Mouse (Mus musculus): Measurements from ENCODE around the gene Hmgxb4. TPM values are rescaled to one million over a fixed set of nuclear protein-coding genes. Genes with fewer than 3 reads are reported as not detected.

Hmgxb4 gene
- polyA plus RNA-seq, 1 experiment from 2014 or later: 37.7 TPM

DNA sequence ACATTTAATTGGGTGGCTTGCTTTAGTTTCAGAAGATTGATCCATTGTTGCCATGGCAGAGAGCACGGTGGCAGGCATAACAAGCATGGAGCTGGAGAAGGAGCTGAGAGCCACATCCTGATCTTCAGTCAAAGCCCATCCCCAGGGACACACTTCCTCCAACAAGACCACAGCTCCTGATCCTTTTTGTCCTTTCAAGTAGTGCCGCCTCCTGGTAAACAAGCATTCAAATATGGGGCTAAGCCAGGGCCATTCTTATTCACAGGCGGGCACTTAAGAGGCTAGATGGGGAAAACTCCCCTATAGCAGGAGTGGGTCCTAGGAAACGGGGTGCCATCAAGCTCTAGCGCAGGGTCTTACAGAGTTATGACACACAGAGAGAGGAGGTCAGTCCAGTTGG is 5.7 kb upstream of the Hmgxb4 start:
- Histone ChIP-seq H3K27me3 (no peaks in the 10 kb centered on the region), H3K4me2 (no peak overlapping the region), H3K9ac (no peak overlapping the region), H3K36me3 (no peaks in the 10 kb centered on the region), H3K4me3 (no peak overlapping the region), H3K4me1 (replicated peaks) (0 out of 2 replicates have a peak, but pooled peaks cover 2% of the 10 kb centered on the region), H3K27ac (replicated peaks) (no peak overlapping the region), H3K9me3 (no peaks in the 10 kb centered on the region)
- ATAC-seq (ENCODE audit: low FRiP score, low read depth): no peak
- WGBS: 86% methylated on average over 5 of the region's 5 CpGs

DNA sequence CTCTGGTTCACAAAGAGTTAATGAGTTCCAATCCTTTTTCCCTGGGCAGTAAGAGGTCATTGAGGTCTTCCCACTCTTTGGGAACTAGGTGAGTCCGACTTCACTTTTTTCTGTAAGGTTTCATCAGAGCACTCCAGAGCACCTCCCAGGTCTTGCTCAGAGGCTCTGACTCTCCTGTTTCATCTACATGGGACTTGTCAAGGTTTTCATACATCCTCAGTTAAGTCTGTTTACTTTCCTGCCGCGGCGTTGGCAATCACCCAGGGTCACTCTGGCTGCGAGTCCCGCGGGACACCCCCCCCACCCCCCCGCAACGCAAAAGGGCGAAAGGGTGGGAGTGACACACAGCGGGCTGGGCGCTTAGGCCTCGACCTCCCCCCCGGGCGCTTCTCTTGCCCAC is 3.1 kb upstream of the Hmgxb4 start:
- H3K9me3 ChIP-seq: no peaks in the 10 kb centered on the region
- no peak for ATAC-seq (ENCODE audit: low FRiP score, low read depth)
- H3K9ac ChIP-seq: no peak overlapping the region
- no peaks in the 10 kb centered on the region for H3K36me3 ChIP-seq
- no peak overlapping the region for H3K27ac ChIP-seq (replicated peaks)
- WGBS: 29% methylated on average over 15 of the region's 15 CpGs
- no peak overlapping the region for H3K4me2 ChIP-seq
- peaks cover 14% of the 10 kb centered on the region for H3K4me1 ChIP-seq (replicated peaks)
- no peak overlapping the region for H3K4me3 ChIP-seq
- H3K27me3 ChIP-seq: no peaks in the 10 kb centered on the region

DNA sequence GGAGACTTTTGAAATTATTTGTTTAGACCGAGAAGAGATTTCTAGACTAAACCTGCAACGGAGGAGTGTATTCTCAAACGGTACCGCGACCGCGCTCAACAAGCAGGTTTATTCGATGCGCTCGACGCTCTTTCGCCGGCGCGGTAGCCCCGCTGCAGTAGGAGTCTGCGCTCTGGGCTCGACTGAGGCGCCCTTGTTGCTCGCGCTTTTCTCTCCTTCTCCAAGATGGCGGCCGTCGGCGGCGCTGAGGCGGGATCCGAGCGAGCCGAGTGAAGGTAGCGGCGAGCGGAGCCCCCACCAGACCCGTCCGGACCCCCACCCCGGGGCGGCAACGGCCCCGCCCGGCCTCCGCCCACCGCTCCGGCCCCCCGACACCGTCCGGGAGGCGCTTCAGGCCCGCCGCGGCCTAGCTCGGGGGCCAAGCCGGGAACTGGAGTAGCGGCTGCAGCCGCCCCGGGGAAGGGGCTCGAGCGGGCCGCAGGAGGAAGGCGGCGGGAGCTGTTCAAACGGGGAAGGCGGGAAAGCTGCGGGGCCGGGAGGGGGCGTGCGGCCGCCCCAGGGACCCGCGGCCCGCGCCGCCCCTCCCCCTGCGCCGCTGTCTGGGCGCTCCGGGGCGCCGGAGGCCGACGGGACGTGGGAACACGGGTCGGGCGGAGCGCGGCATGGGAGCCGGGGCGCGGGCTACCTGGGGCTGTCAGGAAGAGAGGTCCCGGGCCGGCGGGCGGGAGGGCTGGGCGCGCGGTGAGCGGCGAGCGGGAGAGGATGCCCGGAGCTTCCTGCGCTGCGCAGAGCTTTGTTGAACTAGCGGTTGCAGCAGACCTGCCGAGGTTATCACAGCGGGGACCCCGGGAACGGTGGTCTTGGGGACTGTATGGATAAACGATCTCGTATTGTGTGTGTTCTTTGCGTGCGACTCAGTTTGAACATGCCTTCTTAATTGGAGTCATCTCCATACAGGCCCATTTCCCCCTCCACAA is 607 bp downstream of the Hmgxb4 start:
- Histone ChIP-seq H3K9me3 (no peaks in the 10 kb centered on the region), H3K9ac (peak overlapping the region; percentile 97), H3K4me2 (peak overlapping the region; percentile 68), H3K27ac (replicated peaks) (peak overlapping the region; percentile 96), H3K36me3 (peaks cover 3% of the 10 kb centered on the region), H3K27me3 (no peaks in the 10 kb centered on the region), H3K4me1 (replicated peaks) (peaks cover 14% of the 10 kb centered on the region), H3K4me3 (peak overlapping the region; percentile 87)
- peak; percentile 95 for ATAC-seq (ENCODE audit: low FRiP score, low read depth)
- under 1% methylated on average over 93 of the region's 111 CpGs for whole genome bisulfite sequencing

DNA sequence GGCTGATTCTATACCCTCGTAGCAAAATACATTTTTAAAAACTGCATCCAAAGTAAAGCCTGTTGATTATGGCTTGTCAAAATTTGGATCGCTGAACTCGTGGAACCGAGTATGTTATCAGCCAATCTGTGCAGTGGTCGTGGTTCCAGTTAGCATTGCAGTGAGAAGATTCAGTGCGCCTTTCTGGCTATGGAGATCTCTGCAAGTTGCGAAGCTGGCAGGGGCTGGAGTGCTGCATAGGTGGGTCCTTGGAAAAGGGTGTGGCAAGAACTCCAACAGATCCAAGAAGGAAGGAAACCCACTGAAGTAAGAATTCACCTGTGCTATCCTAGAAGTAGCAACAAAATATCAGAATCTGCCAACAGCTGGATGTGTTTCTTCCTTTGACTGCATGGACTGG is 1.4 kb downstream of the Hmgxb4 start:
- no peaks in the 10 kb centered on the region for H3K9me3 ChIP-seq
- H3K27ac ChIP-seq (replicated peaks): peak overlapping the region; percentile 96
- H3K36me3 ChIP-seq: peaks cover 11% of the 10 kb centered on the region
- H3K4me1 ChIP-seq (replicated peaks): peaks cover 14% of the 10 kb centered on the region
- WGBS: 3% methylated on average over 7 of the region's 7 CpGs
- peak overlapping the region; percentile 97 for H3K9ac ChIP-seq
- no peak for ATAC-seq (ENCODE audit: low FRiP score, low read depth)
- no peaks in the 10 kb centered on the region for H3K27me3 ChIP-seq
- peak overlapping the region; percentile 87 for H3K4me3 ChIP-seq
- H3K4me2 ChIP-seq: peak overlapping the region; percentile 68

DNA sequence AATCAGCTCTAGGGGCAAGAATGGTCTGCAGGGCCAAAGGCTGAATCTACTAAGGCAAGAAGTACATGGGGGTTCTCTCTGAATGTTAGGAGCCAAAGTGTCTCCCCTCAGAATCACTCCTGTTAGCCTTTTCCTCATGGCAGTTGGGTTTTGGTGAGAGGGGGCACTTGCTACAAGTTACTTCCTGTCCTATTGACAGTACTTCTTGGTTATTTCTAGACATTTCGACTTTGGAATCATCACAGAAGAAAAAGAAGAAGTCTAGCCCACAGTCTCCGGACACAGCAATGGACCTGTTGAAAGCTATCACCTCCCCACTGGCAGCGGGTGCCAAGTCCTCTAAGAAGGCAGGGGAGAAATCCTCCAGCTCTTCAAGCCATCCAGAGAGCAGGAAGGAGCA is 7.3 kb downstream of the Hmgxb4 start:
- peaks cover 48% of the 10 kb centered on the region for H3K36me3 ChIP-seq
- WGBS: 96% methylated on average over 3 of the region's 3 CpGs
- no peak overlapping the region for H3K9ac ChIP-seq
- no peaks in the 10 kb centered on the region for H3K27me3 ChIP-seq
- no peaks in the 10 kb centered on the region; the same call in 1 of the 2 replicates for H3K4me1 ChIP-seq (replicated peaks)
- no peak overlapping the region for H3K4me2 ChIP-seq
- no peaks in the 10 kb centered on the region for H3K9me3 ChIP-seq
- ATAC-seq (ENCODE audit: low FRiP score, low read depth): no peak
- H3K4me3 ChIP-seq: no peak overlapping the region
- no peak overlapping the region for H3K27ac ChIP-seq (replicated peaks)

DNA sequence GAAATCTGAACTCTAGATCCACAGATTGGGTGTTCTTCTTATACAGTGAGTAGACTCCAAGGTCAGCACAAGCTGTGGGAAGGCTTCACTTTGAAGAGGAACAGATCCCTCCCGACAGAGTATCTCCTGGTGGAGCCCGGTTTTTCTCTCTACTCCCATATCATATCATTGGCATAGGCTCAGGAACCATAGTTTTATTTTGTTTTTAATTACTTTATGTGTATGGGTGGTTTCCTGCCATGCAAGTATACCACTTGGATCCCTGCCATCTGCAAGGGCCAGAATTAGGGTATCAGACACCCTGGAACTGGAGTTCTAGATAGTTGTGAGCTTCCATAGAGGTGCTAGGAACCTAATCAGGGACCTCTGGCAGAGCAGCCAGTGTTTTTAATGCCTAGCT is 15.7 kb downstream of the Hmgxb4 start:
- H3K4me3 ChIP-seq: no peak overlapping the region
- H3K36me3 ChIP-seq: peaks cover 32% of the 10 kb centered on the region
- WGBS: 93% methylated on average over 2 of the region's 2 CpGs
- no peak overlapping the region for H3K9ac ChIP-seq
- H3K9me3 ChIP-seq: no peaks in the 10 kb centered on the region
- H3K27me3 ChIP-seq: no peaks in the 10 kb centered on the region
- H3K4me1 ChIP-seq (replicated peaks): no peaks in the 10 kb centered on the region
- H3K4me2 ChIP-seq: no peak overlapping the region
- no peak overlapping the region for H3K27ac ChIP-seq (replicated peaks)
- no peak for ATAC-seq (ENCODE audit: low FRiP score, low read depth)

DNA sequence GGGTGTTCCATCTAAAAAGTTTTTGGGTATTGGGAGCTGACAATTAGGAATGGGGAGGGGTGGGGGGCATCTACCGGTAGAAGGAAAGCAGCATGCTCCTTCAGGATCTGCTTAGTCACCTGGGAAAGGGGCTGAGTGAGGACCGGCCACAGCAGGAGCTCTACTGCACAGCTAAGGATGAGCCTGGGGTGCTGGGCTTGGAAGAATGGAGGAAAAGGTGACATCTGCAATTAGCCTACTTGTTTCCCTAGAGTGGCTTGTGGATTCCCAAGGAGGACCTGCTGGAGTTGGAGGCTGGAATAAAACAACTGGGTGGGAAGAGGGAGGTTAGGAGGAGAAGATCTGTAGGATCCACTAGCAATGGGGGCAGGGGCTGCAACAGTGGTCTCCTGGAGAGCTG is 20.4 kb downstream of the Hmgxb4 start:
- no peak overlapping the region for H3K4me3 ChIP-seq
- H3K36me3 ChIP-seq: peaks cover 14% of the 10 kb centered on the region
- WGBS: 52% methylated on average over 2 of the region's 2 CpGs
- no peak overlapping the region for H3K4me2 ChIP-seq
- H3K9ac ChIP-seq: no peak overlapping the region
- no peaks in the 10 kb centered on the region for H3K4me1 ChIP-seq (replicated peaks)
- ATAC-seq (ENCODE audit: low FRiP score, low read depth): no peak
- H3K27ac ChIP-seq (replicated peaks): no peak overlapping the region
- H3K27me3 ChIP-seq: no peaks in the 10 kb centered on the region
- no peaks in the 10 kb centered on the region for H3K9me3 ChIP-seq

DNA sequence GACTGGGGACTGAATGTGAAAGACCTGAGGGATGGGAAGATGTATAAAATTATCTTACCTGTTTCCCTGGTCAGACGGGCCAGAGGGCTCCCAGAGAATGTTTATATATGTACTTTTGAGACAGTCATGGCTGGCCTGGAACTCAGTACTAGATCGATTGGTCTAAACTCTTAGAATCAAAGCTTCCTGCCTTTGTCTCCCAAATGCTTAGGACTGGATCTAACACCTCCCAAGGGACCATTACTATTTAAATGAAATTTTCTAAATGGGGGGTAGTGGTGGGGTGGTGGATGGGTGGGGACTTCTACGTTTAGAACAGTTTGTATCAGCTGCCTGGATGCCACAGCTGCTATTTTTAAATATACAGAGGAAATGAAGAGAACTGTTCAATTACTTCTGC is 20.8 kb downstream of the Hmgxb4 start:
- no peaks in the 10 kb centered on the region for H3K27me3 ChIP-seq
- 87% methylated on average over 3 of the region's 3 CpGs for WGBS
- no peak overlapping the region for H3K9ac ChIP-seq
- no peak overlapping the region for H3K4me2 ChIP-seq
- H3K9me3 ChIP-seq: no peaks in the 10 kb centered on the region
- H3K4me3 ChIP-seq: no peak overlapping the region
- H3K27ac ChIP-seq (replicated peaks): no peak overlapping the region
- ATAC-seq (ENCODE audit: low FRiP score, low read depth): no peak
- no peaks in the 10 kb centered on the region for H3K4me1 ChIP-seq (replicated peaks)
- peaks cover 10% of the 10 kb centered on the region for H3K36me3 ChIP-seq

DNA sequence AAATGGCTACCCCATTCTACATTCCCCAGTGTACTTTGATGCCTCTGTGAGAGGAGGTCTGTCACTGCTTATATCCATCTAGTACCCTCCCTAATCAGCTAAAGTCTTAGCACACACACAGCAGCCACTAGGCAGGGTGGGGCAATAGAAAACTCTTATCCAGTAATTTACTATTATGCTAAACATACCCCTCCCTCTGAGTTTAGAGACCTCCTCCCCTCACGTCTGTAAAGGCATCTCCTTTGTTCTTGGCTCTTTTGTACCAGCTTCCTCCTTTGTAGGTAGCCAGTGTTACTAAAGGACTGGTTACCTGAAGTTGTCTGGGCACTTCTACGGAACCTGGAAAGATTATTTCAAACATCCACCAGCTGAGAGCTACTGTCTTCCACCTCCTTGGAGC is 22.8 kb downstream of the Hmgxb4 start:
- H3K4me1 ChIP-seq (replicated peaks): no peaks in the 10 kb centered on the region

DNA sequence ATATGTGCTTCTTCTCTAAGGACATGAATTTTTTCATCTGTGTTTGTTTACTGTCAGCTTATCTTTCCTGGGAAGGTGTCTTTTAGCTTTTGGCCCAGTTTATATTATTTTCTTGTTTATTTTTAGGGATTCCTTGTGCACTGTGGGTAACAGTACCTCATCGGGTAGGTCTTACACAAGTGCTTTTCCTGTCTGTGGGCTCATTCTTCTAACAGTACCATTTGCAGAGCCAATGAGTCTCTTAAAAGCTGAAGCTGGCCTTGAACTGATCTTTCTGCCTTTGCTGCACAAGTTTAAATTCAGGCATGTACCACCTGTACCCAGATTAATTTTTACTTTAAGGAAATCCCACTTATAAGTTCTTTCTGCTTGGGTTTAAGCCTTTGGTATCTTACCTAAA is 23.3 kb downstream of the Hmgxb4 start:
- no peaks in the 10 kb centered on the region for H3K9me3 ChIP-seq
- no peak for ATAC-seq (ENCODE audit: low FRiP score, low read depth)
- 80% methylated on average over 1 of the region's 1 CpGs for WGBS

More for the DNA sequence above, 22.8 kb downstream of the Hmgxb4 start:
- H3K9ac ChIP-seq: no peak overlapping the region
- no peaks in the 10 kb centered on the region for H3K9me3 ChIP-seq
- H3K4me2 ChIP-seq: no peak overlapping the region
- H3K27ac ChIP-seq (replicated peaks): no peak overlapping the region
- H3K4me3 ChIP-seq: no peak overlapping the region
- ATAC-seq (ENCODE audit: low FRiP score, low read depth): no peak
- WGBS: 47% methylated on average over 2 of the region's 2 CpGs
- no peaks in the 10 kb centered on the region for H3K36me3 ChIP-seq
- no peaks in the 10 kb centered on the region for H3K27me3 ChIP-seq

DNA sequence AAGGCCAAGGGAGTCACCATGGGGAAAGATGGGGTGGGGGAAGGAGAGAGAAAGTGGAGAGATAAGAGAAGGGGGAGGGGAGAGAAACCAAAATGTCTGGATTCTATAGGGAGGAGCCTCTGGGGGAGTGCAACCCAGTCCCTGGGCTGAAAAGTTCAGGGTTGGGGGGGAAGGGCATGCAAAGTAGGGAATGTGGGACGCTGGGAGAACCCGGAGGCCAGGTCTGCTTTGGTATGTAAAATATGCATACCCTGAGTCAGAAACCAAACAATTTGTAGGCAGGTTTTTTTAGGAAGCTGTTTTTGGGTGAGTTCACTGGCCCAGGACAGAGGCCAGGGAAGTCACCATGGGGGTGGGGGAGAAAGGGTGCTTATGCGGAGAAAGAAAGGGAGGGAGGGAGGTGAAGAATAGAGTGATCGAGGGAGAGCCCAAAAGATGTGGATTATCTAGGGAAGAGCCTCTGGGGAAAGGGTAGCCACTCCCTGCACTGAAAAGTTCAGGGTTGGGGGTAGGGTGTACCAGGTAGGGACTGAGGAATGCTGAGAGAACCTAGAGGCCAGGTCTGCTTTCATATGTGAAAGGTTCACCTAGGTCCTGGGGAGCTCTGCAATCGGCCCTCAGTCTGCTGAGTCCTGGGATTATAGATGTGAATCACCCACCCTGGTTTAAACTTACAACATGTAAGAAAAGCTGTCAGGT is 25.3 kb downstream of the Hmgxb4 start:
- Histone ChIP-seq H3K4me2 (no peak overlapping the region), H3K4me3 (no peak overlapping the region), H3K27ac (replicated peaks) (no peak overlapping the region), H3K4me1 (replicated peaks) (no peaks in the 10 kb centered on the region), H3K9ac (no peak overlapping the region), H3K27me3 (no peaks in the 10 kb centered on the region), H3K9me3 (no peaks in the 10 kb centered on the region), H3K36me3 (peaks cover 23% of the 10 kb centered on the region)
- no peak for ATAC-seq (ENCODE audit: low FRiP score, low read depth)
- WGBS: 38% methylated on average over 5 of the region's 5 CpGs

More for the DNA sequence above, 23.3 kb downstream of the Hmgxb4 start:
- Histone ChIP-seq H3K27me3 (no peaks in the 10 kb centered on the region), H3K4me3 (no peak overlapping the region), H3K36me3 (0 out of 2 replicates have a peak, but pooled peaks cover 3% of the 10 kb centered on the region), H3K9ac (no peak overlapping the region), H3K27ac (replicated peaks) (no peak overlapping the region), H3K4me2 (no peak overlapping the region), H3K4me1 (replicated peaks) (no peaks in the 10 kb centered on the region)

DNA sequence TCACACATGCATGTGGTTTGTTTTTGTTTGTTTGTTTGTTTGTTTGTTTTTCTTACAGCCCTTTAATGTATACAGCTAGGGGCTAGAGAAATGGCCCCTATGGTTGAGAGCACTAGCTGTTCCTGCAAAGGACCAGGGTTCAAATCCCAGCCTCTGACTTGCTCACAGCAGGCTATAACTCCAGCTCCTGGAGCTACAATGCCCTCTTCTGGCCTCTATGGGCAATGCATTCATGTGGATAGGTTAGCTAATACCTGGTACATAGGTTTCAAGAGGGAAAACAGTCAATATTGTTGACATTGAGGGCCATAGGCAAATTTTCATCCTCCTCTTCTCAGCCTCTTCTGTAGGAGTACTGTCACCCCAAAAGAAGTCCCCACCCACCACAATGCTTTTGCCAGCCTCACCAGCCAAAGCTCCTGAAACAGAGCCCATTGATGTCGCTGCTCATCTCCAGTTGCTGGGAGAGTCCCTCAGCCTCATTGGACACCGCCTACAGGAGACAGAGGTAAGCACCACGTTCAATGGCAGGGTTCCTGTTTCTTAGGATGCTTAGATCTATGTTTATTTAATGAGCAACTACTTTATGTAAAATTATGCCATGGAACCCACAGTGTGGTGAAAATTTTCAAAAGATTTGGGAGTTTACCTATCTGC is 30.6 kb downstream of the Hmgxb4 start:
- Histone ChIP-seq H3K9me3 (no peaks in the 10 kb centered on the region), H3K9ac (no peak overlapping the region), H3K36me3 (peaks cover 65% of the 10 kb centered on the region), H3K4me1 (replicated peaks) (no peaks in the 10 kb centered on the region), H3K4me3 (no peak overlapping the region), H3K4me2 (no peak overlapping the region), H3K27ac (replicated peaks) (no peak overlapping the region), H3K27me3 (no peaks in the 10 kb centered on the region)
- ATAC-seq (ENCODE audit: low FRiP score, low read depth): no peak
- WGBS: 90% methylated on average over 3 of the region's 3 CpGs

Data from hindbrain, embryonic 15.5 days (tissue).